27 mouse cellular contexts compared by ENCODE assay signal in genomic region chr12:85985524-85985923, GRCm38 (mm10).
DNase-seq lines count a peak whose midpoint lies in the region; ATAC-seq and TF ChIP-seq lines count a peak whose summit lies in the region.
"Had no signal": no experiment of that assay in that cellular context is flagged by ENCODE, and none has a peak within 500 bp of the region (broad histone marks: within the 10 kb centered on the region; RNA-seq: fewer than 3 reads in every experiment).

No protein-coding gene starts in this region.

- no peak overlapping the region; the same call in 1 of the 2 replicates for H3K9ac ChIP-seq in heart, embryonic 13.5 days
- no peak overlapping the region for H3K9ac ChIP-seq in kidney, postnatal 0 days (ENCODE audit: low read depth, low read length)
- no peak overlapping the region for H3K9ac ChIP-seq in intestine, postnatal 0 days (ENCODE audit: low read depth, low read length)
- H3K9ac ChIP-seq: midbrain, embryonic 15.5 days; neural tube, embryonic 12.5 days had no signal

- H3K4me1 ChIP-seq in heart, embryonic 13.5 days, result peaks cover 40% of the 10 kb centered on the region
- H3K4me1 ChIP-seq in kidney, postnatal 0 days (replicated peaks; ENCODE audit: insufficient read depth, low read length), result peaks cover 10% of the 10 kb centered on the region
- no peaks in the 10 kb centered on the region for H3K4me1 ChIP-seq in intestine, postnatal 0 days (replicated peaks; ENCODE audit: control insufficient read depth, insufficient read depth, low read length)

- WGBS in heart, embryonic 13.5 days, result 51% methylated on average over 4 of the region's 4 CpGs
- 41% methylated on average over 4 of the region's 4 CpGs for WGBS in kidney, postnatal 0 days
- WGBS in intestine, postnatal 0 days, result 68% methylated on average over 4 of the region's 4 CpGs

- no peak overlapping the region for H3K4me3 ChIP-seq in heart, embryonic 13.5 days
- H3K4me3 ChIP-seq in kidney, postnatal 0 days (replicated peaks; ENCODE audit: low read depth, low read length), result no peak overlapping the region
- H3K4me3 ChIP-seq in intestine, postnatal 0 days (ENCODE audit: low read depth, low read length), result no peak overlapping the region
- H3K4me3 ChIP-seq: erythroblast, embryonic 14.5 days; hindbrain, embryonic 10.5 days; midbrain, embryonic 15.5 days; myocyte; neural tube, embryonic 12.5 days had no signal

- no peaks in the 10 kb centered on the region for H3K27me3 ChIP-seq in heart, embryonic 13.5 days (replicated peaks)
- H3K27me3 ChIP-seq in kidney, postnatal 0 days (ENCODE audit: insufficient read depth, low read length), result no peaks in the 10 kb centered on the region
- no peaks in the 10 kb centered on the region for H3K27me3 ChIP-seq in intestine, postnatal 0 days (replicated peaks; ENCODE audit: control insufficient read depth, insufficient read depth, low read length)
- H3K27me3 ChIP-seq: midbrain, embryonic 15.5 days; neural tube, embryonic 12.5 days had no signal

- peak overlapping the region; percentile 61 for H3K27ac ChIP-seq in heart, embryonic 13.5 days (replicated peaks)
- peak overlapping the region; percentile 2; the same call in 1 of the 2 replicates for H3K27ac ChIP-seq in kidney, postnatal 0 days
- H3K27ac ChIP-seq in intestine, postnatal 0 days (ENCODE audit: low read depth, low read length), result no peak overlapping the region
- H3K27ac ChIP-seq: hindbrain, embryonic 10.5 days; midbrain, embryonic 15.5 days; neural tube, embryonic 12.5 days had no signal

- H3K9me3 ChIP-seq in heart, embryonic 13.5 days, result no peaks in the 10 kb centered on the region
- no peaks in the 10 kb centered on the region for H3K9me3 ChIP-seq in kidney, postnatal 0 days (replicated peaks; ENCODE audit: low read length)
- H3K9me3 ChIP-seq in intestine, postnatal 0 days (ENCODE audit: control insufficient read depth), result no peaks in the 10 kb centered on the region
- H3K9me3 ChIP-seq: hindbrain, embryonic 10.5 days; midbrain, embryonic 15.5 days; neural tube, embryonic 12.5 days had no signal

- DNase-seq in heart, adult 8-10 months (ENCODE audit: low spot score), result no peak
- DNase-seq in kidney, postnatal 0 days (ENCODE audit: low spot score), result peak; percentile 33
- no peak for DNase-seq in kidney, postnatal 10 days
- DNase-seq: adrenal gland, postnatal 25 days; B cell, adult 2 months; cerebellum, adult 18-20 months; cerebellum, postnatal 14 days; gastrocnemius, postnatal 10 days; kidney, adult 8-10 months; kidney, postnatal 25 days; lung, adult 18-20 months; lung, postnatal 4 days; right cerebral cortex, adult 18-20 months; spleen, adult 18-20 months; thymus, postnatal 4 days had no signal

- no peak overlapping the region for H3K4me2 ChIP-seq in heart, embryonic 13.5 days
- H3K4me2 ChIP-seq in kidney, postnatal 0 days (ENCODE audit: low read length), result no peak overlapping the region
- H3K4me2 ChIP-seq in intestine, postnatal 0 days (replicated peaks; ENCODE audit: low read depth), result no peak overlapping the region
- H3K4me2 ChIP-seq: midbrain, embryonic 15.5 days; neural tube, embryonic 12.5 days had no signal

- TF ChIP-seq CTCF in kidney, postnatal 0 days (IDR thresholded peaks at IDR 0.05; ENCODE audit: low read depth), result no peak
- TF ChIP-seq CTCF in intestine, postnatal 0 days (IDR thresholded peaks at IDR 0.05; ENCODE audit: low read depth), result no peak

- no peak for ATAC-seq in heart, embryonic 13.5 days (ENCODE audit: extremely low read depth, insufficient number of reproducible peaks, low FRiP score, low TSS enrichment)
- ATAC-seq in kidney, postnatal 0 days (replicated peaks; ENCODE audit: low FRiP score, low read depth), result no peak
- ATAC-seq in granulocyte monocyte progenitor cell, adult 5-6 weeks (replicated peaks; ENCODE audit: poor library complexity, severe bottlenecking), result 0 out of 2 replicates have a peak, but pooled peaks have one; percentile 7
- ATAC-seq in megakaryocyte, adult 5-6 weeks (ENCODE audit: poor library complexity, severe bottlenecking), result peak; percentile 67
- no peak for ATAC-seq in intestine, postnatal 0 days
- ATAC-seq: forebrain, embryonic 16.5 days; hindbrain, embryonic 16.5 days; lung, postnatal 0 days; midbrain, embryonic 15.5 days had no signal

- H3K36me3 ChIP-seq in heart, embryonic 13.5 days, result no peaks in the 10 kb centered on the region
- H3K36me3 ChIP-seq in kidney, postnatal 0 days (ENCODE audit: insufficient read depth, low read length), result no peaks in the 10 kb centered on the region
- no peaks in the 10 kb centered on the region for H3K36me3 ChIP-seq in intestine, postnatal 0 days (ENCODE audit: control insufficient read depth, insufficient read depth)
- H3K36me3 ChIP-seq: hindbrain, embryonic 10.5 days; midbrain, embryonic 15.5 days; neural tube, embryonic 12.5 days had no signal

Comparison
In these comparisons a context has a peak if more than half of its experiments do, and no peak if none do; other contexts are left out.
1. ATAC-seq: peak in granulocyte monocyte progenitor cell, adult 5-6 weeks (single experiment) and megakaryocyte, adult 5-6 weeks (single experiment); none in heart, embryonic 13.5 days (single experiment), kidney, postnatal 0 days (single experiment) and intestine, postnatal 0 days (single experiment).